Mouse (Mus musculus): ENCODE results near the gene Tns2. TPM values are rescaled to one million over a fixed set of nuclear protein-coding genes. Genes with fewer than 3 reads are reported as not detected.
"Not testable (repeated sequence)": the region's sequence is repeated elsewhere in the genome, so short reads cannot be mapped to it uniquely, and the experiment has no call there.

Gene Tns2
- total RNA-seq, 2 experiments from 2014 or later = not detected

GRCm38 (mm10) chr15:102134709-102135108 is 34.5 kb downstream of the Tns2 start:
- peak; percentile 35; the same call in 1 of the 2 replicates for ATAC-seq (replicated peaks; ENCODE audit: poor library complexity)

- ATAC-seq (replicated peaks; ENCODE audit: poor library complexity) = no peak
Observed at GRCm38 (mm10) chr15:102135522-102136128, 35.4 kb downstream of the Tns2 start.

- ATAC-seq (replicated peaks; ENCODE audit: poor library complexity) = peak; percentile 98
Observed at GRCm38 (mm10) chr15:102136129-102136758, 36.0 kb downstream of the Tns2 start, which contains the start of gene Spryd3. Gene Spryd3, minus strand, starts transcription at chr15:102136234.

- no peak for ATAC-seq (replicated peaks; ENCODE audit: poor library complexity)
Observed at GRCm38 (mm10) chr15:102141120-102141519, 40.9 kb downstream of the Tns2 start.

- peak; percentile 64 for ATAC-seq (replicated peaks; ENCODE audit: poor library complexity)
Observed at GRCm38 (mm10) chr15:102142914-102143912, 43.0 kb downstream of the Tns2 start.

- ATAC-seq (replicated peaks; ENCODE audit: poor library complexity) = no peak
Observed at GRCm38 (mm10) chr15:102144274-102144711, 44.1 kb downstream of the Tns2 start, which contains the start of gene Igfbp6. Gene Igfbp6, plus strand, starts transcription at chr15:102144362.

GRCm38 (mm10) chr15:102144726-102145125 is 44.5 kb downstream of the Tns2 start:
- ATAC-seq (replicated peaks; ENCODE audit: poor library complexity) = no peak

- no peak for ATAC-seq (replicated peaks; ENCODE audit: poor library complexity)
Observed at GRCm38 (mm10) chr15:102145330-102145729, 45.1 kb downstream of the Tns2 start.

GRCm38 (mm10) chr15:102146089-102146488 is 45.9 kb downstream of the Tns2 start:
- ATAC-seq (replicated peaks; ENCODE audit: poor library complexity) = no peak

- peak; percentile 49 for ATAC-seq (replicated peaks; ENCODE audit: poor library complexity)
Observed at GRCm38 (mm10) chr15:102146882-102147281, 46.7 kb downstream of the Tns2 start.

- ATAC-seq (replicated peaks; ENCODE audit: poor library complexity) = no peak
Observed at GRCm38 (mm10) chr15:102147674-102148402, 47.6 kb downstream of the Tns2 start.

GRCm38 (mm10) chr15:102149561-102149960 is 49.3 kb downstream of the Tns2 start:
- no peak for ATAC-seq (replicated peaks; ENCODE audit: poor library complexity)

GRCm38 (mm10) chr15:102150301-102151135 is 50.3 kb downstream of the Tns2 start, which contains the start of gene Soat2:
Gene Soat2, plus strand, starts transcription at chr15:102150526.
- peak; percentile 77 for ATAC-seq (replicated peaks; ENCODE audit: poor library complexity)

GRCm38 (mm10) chr15:102152646-102153045 is 52.4 kb downstream of the Tns2 start:
- no peak for ATAC-seq (replicated peaks; ENCODE audit: poor library complexity)

- ATAC-seq (replicated peaks; ENCODE audit: poor library complexity) = not testable (repeated sequence)
Observed at GRCm38 (mm10) chr15:102155006-102155405, 54.8 kb downstream of the Tns2 start.

- no peak for ATAC-seq (replicated peaks; ENCODE audit: poor library complexity)
Observed at GRCm38 (mm10) chr15:102156836-102157235, 56.6 kb downstream of the Tns2 start.

- ATAC-seq (replicated peaks; ENCODE audit: poor library complexity) = 0 out of 2 replicates have a peak, but pooled peaks have one; percentile 12
Observed at GRCm38 (mm10) chr15:102160415-102161060, 60.3 kb downstream of the Tns2 start.

GRCm38 (mm10) chr15:102163900-102164693 is 63.9 kb downstream of the Tns2 start:
- no peak for ATAC-seq (replicated peaks; ENCODE audit: poor library complexity)

All from megakaryocyte progenitor cell, adult 5-6 weeks (primary cell).